Mouse (Mus musculus) kidney, adult 2 months (tissue): ENCODE results near the gene Epc2.

Experiments used
- CTCF ChIP-seq: fragments of 200-500 bp; conservative IDR thresholded peaks from 2 replicates; pipeline ENCODE4 v1.5.1; 2011; ENCODE audit warnings: low read depth, mild to moderate bottlenecking, control low read depth, low read length, moderate library complexity, mixed read lengths; ENCODE audit not compliant: insufficient read depth, insufficient read length
- POLR2A ChIP-seq: fragments of 200-500 bp; IDR thresholded peaks from one replicate; pipeline ENCODE4 v1.6.1; 2011; ENCODE audit warnings: low read depth, low read length, control low read depth

- TF ChIP-seq POLR2A (no peak), CTCF (no peak)
Measured at GRCm38 (mm10) chr2:49590450-49590849, 139.2 kb downstream of the Epc2 start.
